ENCODE assay signal across 7 mouse cellular contexts in genomic region chr2:74657251-74658023, GRCm38 (mm10). TPM values are rescaled to one million over a fixed set of nuclear protein-coding genes. Genes with fewer than 3 reads are reported as not detected.
DNase-seq lines count a peak whose midpoint lies in the region; ATAC-seq and TF ChIP-seq lines count a peak whose summit lies in the region.

No protein-coding gene starts in this region.

- no peak overlapping the region for H3K4me2 ChIP-seq in forebrain, embryonic 14.5 days (ENCODE audit: low read length)

- no peak overlapping the region for H3K27ac ChIP-seq in forebrain, embryonic 14.5 days (ENCODE audit: low read depth, low read length)
- peak overlapping the region; percentile 73; the same call in 1 of the 2 replicates for H3K27ac ChIP-seq in limb, embryonic 10.5 days
- no peak overlapping the region for H3K27ac ChIP-seq in small intestine, adult 2 months (ENCODE audit: insufficient read depth, low read depth, low read length)

- no peak for ATAC-seq in forebrain, embryonic 14.5 days

- TF ChIP-seq POLR2A in small intestine, adult 2 months (IDR thresholded peaks at IDR 0.05; ENCODE audit: low read depth, low read length): no peak

- 2% methylated on average over 62 of the region's 62 CpGs for WGBS in forebrain, embryonic 14.5 days
- WGBS in limb, embryonic 10.5 days: 3% methylated on average over 62 of the region's 62 CpGs
- 5% methylated on average over 62 of the region's 62 CpGs for WGBS in small intestine, adult 2 months

- H3K36me3 ChIP-seq in forebrain, embryonic 14.5 days (ENCODE audit: control insufficient read depth, insufficient read depth, low read length): no peaks in the 10 kb centered on the region
- H3K36me3 ChIP-seq in limb, embryonic 10.5 days: no peaks in the 10 kb centered on the region
- no peaks in the 10 kb centered on the region for H3K36me3 ChIP-seq in small intestine, adult 2 months (ENCODE audit: control insufficient read depth, insufficient read depth, low read length)

- H3K4me3 ChIP-seq in forebrain, embryonic 14.5 days (ENCODE audit: low read depth, low read length): no peak overlapping the region
- peak overlapping the region; percentile 48 for H3K4me3 ChIP-seq in limb, embryonic 10.5 days
- H3K4me3 ChIP-seq in small intestine, adult 2 months (ENCODE audit: low read depth, low read length): peak overlapping the region; percentile 27

- TF ChIP-seq CTCF in small intestine, adult 2 months (IDR thresholded peaks at IDR 0.05; ENCODE audit: extremely low read depth, insufficient read length, insufficient replicate concordance, low read depth, low read length): no peak

- no peak overlapping the region for H3K9ac ChIP-seq in forebrain, embryonic 14.5 days (ENCODE audit: low read length)

- H3K27me3 ChIP-seq in forebrain, embryonic 14.5 days (replicated peaks; ENCODE audit: control insufficient read depth, insufficient read depth, low read length): peaks cover 64% of the 10 kb centered on the region
- peaks cover 99% of the 10 kb centered on the region for H3K27me3 ChIP-seq in limb, embryonic 10.5 days (ENCODE audit: low read depth, poor library complexity, severe bottlenecking)
- H3K27me3 ChIP-seq in small intestine, adult 2 months (ENCODE audit: control insufficient read depth, insufficient read depth, low read length): peaks cover 87% of the 10 kb centered on the region

- H3K4me1 ChIP-seq in forebrain, embryonic 14.5 days (ENCODE audit: control insufficient read depth, insufficient read depth, low read length): no peaks in the 10 kb centered on the region; the same call in 1 of the 2 replicates
- peaks cover 48% of the 10 kb centered on the region for H3K4me1 ChIP-seq in limb, embryonic 10.5 days
- peaks cover 8% of the 10 kb centered on the region; the same call in 1 of the 2 replicates for H3K4me1 ChIP-seq in small intestine, adult 2 months (ENCODE audit: control insufficient read depth, insufficient read depth, insufficient read length, low read length)

- H3K9me3 ChIP-seq in forebrain, embryonic 14.5 days (replicated peaks; ENCODE audit: control insufficient read depth, low read length): no peaks in the 10 kb centered on the region
- H3K9me3 ChIP-seq in limb, embryonic 10.5 days (replicated peaks): no peaks in the 10 kb centered on the region

- DNase-seq in thymus, postnatal 25 days: peak; percentile 26
- DNase-seq in thymus, adult 18-20 months: no peak
- DNase-seq in forebrain, embryonic 14.5 days (ENCODE audit: low spot score): peak; percentile 31
- DNase-seq in limb, embryonic 10.5 days (ENCODE audit: low spot score): peak; percentile 77
- no peak for DNase-seq in adipocyte (ENCODE audit: low spot score)
- no peak for DNase-seq in left cerebral cortex, adult 11 months (ENCODE audit: low spot score)

RNA-seq across cellular contexts. Expression of gene Evx2, which starts 1.9 kb away (rescaled TPM):
- polyA plus RNA-seq in forebrain, embryonic 14.5 days (2014; fragmentation: Nextera tagmentation; extraction: Ambion mirVana): not detected in 2 replicates
- 0.84 TPM in 1 of 2 replicates, not detected in the other for polyA plus RNA-seq in limb, embryonic 10.5 days (2016; fragmentation: Nextera tagmentation; extraction: Ambion mirVana)
- polyA plus RNA-seq in small intestine, adult 2 months (2012; rRNA removed): not detected in 2 replicates

RNA-seq across cellular contexts. Expression of gene Hoxd13, which starts 10.7 kb away (rescaled TPM):
- polyA plus RNA-seq in forebrain, embryonic 14.5 days (2014; fragmentation: Nextera tagmentation; extraction: Ambion mirVana): not detected in 2 replicates
- 9.3 and 17.8 TPM in 2 replicates for polyA plus RNA-seq in limb, embryonic 10.5 days (2016; fragmentation: Nextera tagmentation; extraction: Ambion mirVana)
- polyA plus RNA-seq in small intestine, adult 2 months (2012; rRNA removed): not detected in 2 replicates

RNA-seq across cellular contexts. Expression of gene Hoxd12, which starts 17.4 kb away (rescaled TPM):
- not detected in 2 replicates for polyA plus RNA-seq in forebrain, embryonic 14.5 days (2014; fragmentation: Nextera tagmentation; extraction: Ambion mirVana)
- 26.0 and 44.8 TPM in 2 replicates for polyA plus RNA-seq in limb, embryonic 10.5 days (2016; fragmentation: Nextera tagmentation; extraction: Ambion mirVana)
- not detected in 2 replicates for polyA plus RNA-seq in small intestine, adult 2 months (2012; rRNA removed)

RNA-seq across cellular contexts. Expression of gene Hoxd11, which starts 21.9 kb away (rescaled TPM):
- polyA plus RNA-seq in forebrain, embryonic 14.5 days (2014; fragmentation: Nextera tagmentation; extraction: Ambion mirVana): not detected in 2 replicates
- polyA plus RNA-seq in limb, embryonic 10.5 days (2016; fragmentation: Nextera tagmentation; extraction: Ambion mirVana): 31.0 and 34.6 TPM in 2 replicates
- not detected in 2 replicates for polyA plus RNA-seq in small intestine, adult 2 months (2012; rRNA removed)

RNA-seq across cellular contexts. Expression of gene Hoxd10, which starts 34.3 kb away (rescaled TPM):
- polyA plus RNA-seq in forebrain, embryonic 14.5 days (2014; fragmentation: Nextera tagmentation; extraction: Ambion mirVana): not detected in 2 replicates
- 51.1 and 68.0 TPM in 2 replicates for polyA plus RNA-seq in limb, embryonic 10.5 days (2016; fragmentation: Nextera tagmentation; extraction: Ambion mirVana)
- not detected in 2 replicates for polyA plus RNA-seq in small intestine, adult 2 months (2012; rRNA removed)

Comparison
In these comparisons a context has a peak if more than half of its experiments do, and no peak if none do; other contexts are left out.
1. DNase-seq: peak in thymus, postnatal 25 days (single experiment), forebrain, embryonic 14.5 days (single experiment) and limb, embryonic 10.5 days (single experiment); none in thymus, adult 18-20 months (0 of 2), adipocyte (single experiment) and left cerebral cortex, adult 11 months (single experiment).
2. RNA of gene Hoxd13, which starts 10.7 kb away (polyA plus RNA-seq): 9.3 to 17.8 TPM in limb, embryonic 10.5 days; not detected in forebrain, embryonic 14.5 days and not detected in small intestine, adult 2 months; every median in the first group is over 10 times any median in the second.
3. RNA of gene Hoxd12, which starts 17.4 kb away (polyA plus RNA-seq): 26.0 to 44.8 TPM in limb, embryonic 10.5 days; not detected in forebrain, embryonic 14.5 days and not detected in small intestine, adult 2 months; every median in the first group is over 10 times any median in the second.